Mouse (Mus musculus) lung, embryonic 14.5 days (tissue): Measurements from ENCODE around the gene Rap1gap2. TPM values are rescaled to one million over a fixed set of nuclear protein-coding genes. Genes with fewer than 3 reads are reported as not detected.

ENCODE experiments used
- ATAC-seq: fragments of 200-750 bp; cut with Nextera tagmentation; 2 replicates; pipeline ENCODE4 v1.8.0; 2017; ENCODE audit warnings: mild to moderate bottlenecking, moderate TSS enrichment, moderate library complexity; ENCODE audit not compliant: insufficient read depth
- DNase-seq: peaks from one replicate; pipeline ENCODE4 v3.0.0-alpha.2; 2015
- H3K27ac ChIP-seq: fragments of 300-500 bp; sonication (generic); 2 replicates; pipeline ENCODE4 v1.5.1; 2014; ENCODE audit warnings: low read depth, mild to moderate bottlenecking, moderate library complexity
- H3K27me3 ChIP-seq: fragments of 300-500 bp; sonication (generic); 2 replicates; pipeline ENCODE4 v1.6.1; 2014; ENCODE audit warnings: low read length, control low read depth; ENCODE audit not compliant: insufficient read depth
- H3K36me3 ChIP-seq: fragments of 300-500 bp; sonication (generic); 2 replicates; pipeline ENCODE4 v1.6.1; 2014; ENCODE audit warnings: control low read depth; ENCODE audit not compliant: insufficient read depth
- H3K4me1 ChIP-seq: fragments of 300-500 bp; sonication (generic); 2 replicates; pipeline ENCODE4 v1.6.1; 2014; ENCODE audit warnings: antibody characterized with exemption, control low read depth; ENCODE audit not compliant: insufficient read depth
- H3K4me2 ChIP-seq: fragments of 300-500 bp; sonication (generic); 2 replicates; pipeline ENCODE4 v1.6.1; 2014; ENCODE audit warnings: mild to moderate bottlenecking
- H3K4me3 ChIP-seq: fragments of 300-500 bp; sonication (generic); 2 replicates; pipeline ENCODE4 v1.5.1; 2014; ENCODE audit warnings: low read depth, low read length
- H3K9ac ChIP-seq: fragments of 300-500 bp; sonication (generic); 2 replicates; pipeline ENCODE4 v1.6.1; 2014
- H3K9me3 ChIP-seq: fragments of 300-500 bp; sonication (generic); 2 replicates; pipeline ENCODE4 v1.6.1; 2016; ENCODE audit warnings: low read depth, low read length, control low read depth
- CTCF ChIP-seq: IDR thresholded peaks from 2 replicates; pipeline ENCODE4 v1.5.1; 2016; ENCODE audit warnings: antibody characterized with exemption, low read depth
- WGBS: fragments of 180-500 bp; shearing (Covaris S2); extraction: QIAGEN DNeasy Blood & Tissue Kit; methylation state at CpG from one replicate; pipeline ENCODE4 v1.1.7; 2014; 5-methylcytosine and 5-hydroxymethylcytosine counted together
- polyA plus RNA-seq: library from polyadenylated mRNA; unstranded; fragments of >200 nt; fragmentation: Nextera tagmentation; extraction: Ambion mirVana; gene quantifications from 2 replicates; pipeline ENCODE4 v1.2.1, GENCODE M21; 2014

Gene Rap1gap2
- polyA plus RNA-seq, 1 experiment from 2014 or later, result 2.6 TPM

DNA sequence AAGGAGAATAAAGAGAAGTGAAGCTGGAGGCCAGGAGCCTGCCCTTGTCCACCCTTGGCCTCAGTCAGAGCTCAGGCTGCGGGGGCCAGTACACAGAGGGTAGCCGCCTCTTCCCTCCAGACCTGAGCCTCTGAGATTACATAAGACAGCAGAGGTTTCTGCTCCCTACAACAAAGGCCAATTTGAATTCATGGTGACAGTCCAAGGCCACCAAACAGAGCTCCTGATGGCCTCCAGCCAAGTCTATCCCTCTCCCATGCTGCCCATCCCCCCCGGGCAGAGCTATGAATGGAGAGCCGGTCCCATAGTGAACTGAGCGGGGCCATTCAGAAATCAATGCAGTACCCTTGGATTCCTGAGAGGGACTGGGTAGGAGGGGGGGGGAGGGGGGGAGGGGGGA, 217.2 kb downstream of the Rap1gap2 start:
- no peak for ATAC-seq
- 69% methylated on average over 5 of the region's 5 CpGs for WGBS
- Histone ChIP-seq H3K36me3 (no peaks in the 10 kb centered on the region), H3K27me3 (no peaks in the 10 kb centered on the region), H3K4me2 (no peak overlapping the region), H3K9me3 (no peaks in the 10 kb centered on the region), H3K9ac (no peak overlapping the region), H3K27ac (no peak overlapping the region), H3K4me1 (no peaks in the 10 kb centered on the region), H3K4me3 (no peak overlapping the region)
- peak; percentile 46 for DNase-seq
- TF ChIP-seq CTCF, result no peak

- no peak overlapping the region for H3K9ac ChIP-seq
- no peak overlapping the region for H3K4me2 ChIP-seq
- no peaks in the 10 kb centered on the region for H3K36me3 ChIP-seq
- H3K4me3 ChIP-seq, result no peak overlapping the region
- WGBS, result 76% methylated on average over 6 of the region's 6 CpGs
- TF ChIP-seq CTCF, result no peak
- no peaks in the 10 kb centered on the region for H3K9me3 ChIP-seq
- H3K4me1 ChIP-seq, result no peaks in the 10 kb centered on the region
- no peak overlapping the region for H3K27ac ChIP-seq
- no peak for ATAC-seq
- no peak for DNase-seq
- no peaks in the 10 kb centered on the region for H3K27me3 ChIP-seq
These were observed 217.8 kb downstream of the Rap1gap2 start for GRCm38 (mm10) chr11:74392903-74393302.

- Histone ChIP-seq H3K9me3 (no peaks in the 10 kb centered on the region), H3K27me3 (no peaks in the 10 kb centered on the region), H3K4me1 (no peaks in the 10 kb centered on the region), H3K4me3 (no peak overlapping the region), H3K27ac (no peak overlapping the region), H3K4me2 (no peak overlapping the region), H3K36me3 (no peaks in the 10 kb centered on the region), H3K9ac (no peak overlapping the region)
- TF ChIP-seq CTCF, result no peak
- DNase-seq (no peak), ATAC-seq (no peak)
- WGBS, result 77% methylated on average over 11 of the region's 11 CpGs
These were observed 218.8 kb downstream of the Rap1gap2 start for GRCm38 (mm10) chr11:74391899-74392298.

- Histone ChIP-seq H3K27me3 (no peaks in the 10 kb centered on the region), H3K9ac (no peak overlapping the region), H3K9me3 (no peaks in the 10 kb centered on the region), H3K27ac (no peak overlapping the region), H3K4me2 (no peak overlapping the region), H3K4me3 (no peak overlapping the region), H3K36me3 (no peaks in the 10 kb centered on the region), H3K4me1 (no peaks in the 10 kb centered on the region)
- ATAC-seq, result no peak
- DNase-seq, result no peak
- no peak for TF ChIP-seq CTCF
- WGBS, result 71% methylated on average over 5 of the region's 5 CpGs
These were observed 223.5 kb downstream of the Rap1gap2 start for GRCm38 (mm10) chr11:74387203-74387602.

DNA sequence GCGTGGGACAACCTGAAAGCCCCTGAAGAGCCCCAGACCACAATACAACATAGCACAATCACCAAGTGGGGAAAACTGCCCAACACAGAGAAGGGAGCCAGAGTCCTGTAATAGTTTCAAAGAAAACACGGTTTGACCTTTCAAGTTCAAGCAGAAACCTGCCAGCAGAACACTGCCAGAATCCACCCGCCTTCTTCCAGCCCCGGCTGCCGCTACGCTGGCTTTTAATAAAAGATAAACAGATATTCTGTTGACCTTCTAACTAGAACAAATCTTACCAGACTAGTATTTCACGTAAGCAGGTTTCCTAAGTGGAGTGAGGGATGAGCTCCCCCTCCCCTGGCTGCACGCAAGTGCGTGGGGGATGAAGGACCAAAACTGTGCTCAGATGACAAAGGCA, 225.0 kb downstream of the Rap1gap2 start:
- DNase-seq (peak; percentile 11), ATAC-seq (no peak)
- Histone ChIP-seq H3K4me3 (no peak overlapping the region), H3K36me3 (no peaks in the 10 kb centered on the region), H3K4me2 (no peak overlapping the region), H3K27ac (no peak overlapping the region), H3K9me3 (no peaks in the 10 kb centered on the region), H3K9ac (no peak overlapping the region), H3K4me1 (no peaks in the 10 kb centered on the region), H3K27me3 (no peaks in the 10 kb centered on the region)
- TF ChIP-seq CTCF, result no peak
- WGBS, result 47% methylated on average over 9 of the region's 9 CpGs

GRCm38 (mm10) chr11:74379166-74379873, 231.4 kb downstream of the Rap1gap2 start:
- H3K9ac ChIP-seq, result no peak overlapping the region
- no peak for TF ChIP-seq CTCF
- H3K27ac ChIP-seq, result no peak overlapping the region
- ATAC-seq (no peak), DNase-seq (peak; percentile 6)
- 46% methylated on average over 4 of the region's 4 CpGs for WGBS
- H3K4me3 ChIP-seq, result no peak overlapping the region
- no peak overlapping the region for H3K4me2 ChIP-seq
- no peaks in the 10 kb centered on the region for H3K27me3 ChIP-seq
- H3K36me3 ChIP-seq, result no peaks in the 10 kb centered on the region
- no peaks in the 10 kb centered on the region for H3K9me3 ChIP-seq
- no peaks in the 10 kb centered on the region for H3K4me1 ChIP-seq

GRCm38 (mm10) chr11:74376847-74377246, 233.9 kb downstream of the Rap1gap2 start:
- Histone ChIP-seq H3K9me3 (no peaks in the 10 kb centered on the region), H3K4me1 (no peaks in the 10 kb centered on the region), H3K36me3 (no peaks in the 10 kb centered on the region), H3K4me2 (no peak overlapping the region), H3K9ac (no peak overlapping the region), H3K27ac (no peak overlapping the region), H3K27me3 (no peaks in the 10 kb centered on the region), H3K4me3 (no peak overlapping the region)
- WGBS, result 71% methylated on average over 3 of the region's 3 CpGs
- peak; percentile 79 for TF ChIP-seq CTCF
- DNase-seq (peak; percentile 72), ATAC-seq (no peak)
